Mouse (Mus musculus) ES-E14 (cell line): Measurements from ENCODE around the gene Shld1. TPM values are rescaled to one million over a fixed set of nuclear protein-coding genes. Genes with fewer than 3 reads are reported as not detected.

ENCODE experiments used
- DNase-seq: peaks from one replicate; pipeline ENCODE4 v3.0.0-alpha.2; 2013; ENCODE audit warnings: low read depth, low spot score
- H3K27ac ChIP-seq: 2 replicates; pipeline ENCODE4 v1.5.1; 2012; ENCODE audit warnings: low read depth, mild to moderate bottlenecking, low read length, moderate library complexity, mixed read lengths; ENCODE audit not compliant: poor library complexity, insufficient read depth, severe bottlenecking
- H3K36me3 ChIP-seq: 2 replicates; pipeline ENCODE4 v1.6.1; 2012; ENCODE audit warnings: mild to moderate bottlenecking, low read length, moderate library complexity, mixed read lengths; ENCODE audit not compliant: control insufficient read depth, poor library complexity, insufficient read depth, severe bottlenecking
- H3K4me1 ChIP-seq, 2 experiments: fragments of 150-350 bp in 1 of 2; sonication (generic) in 1 of 2; 2 replicates each; pipeline ENCODE4 v1.6.1; 2012; ENCODE audit warnings: low read length in 2 of 2, mild to moderate bottlenecking in 1 of 2, mixed read lengths in 1 of 2; ENCODE audit not compliant: control insufficient read depth in 2 of 2, insufficient read depth in 2 of 2, poor library complexity in 1 of 2
- H3K4me3 ChIP-seq, 2 experiments: fragments of 150-350 bp in 1 of 2; sonication (generic) in 1 of 2; 2 replicates each; pipeline ENCODE4 v1.5.1; 2012; ENCODE audit warnings: low read length in 2 of 2, low read depth in 1 of 2, mild to moderate bottlenecking in 1 of 2, mixed read lengths in 1 of 2; ENCODE audit not compliant: insufficient read depth in 1 of 2, poor library complexity in 1 of 2, severe bottlenecking in 1 of 2
- H3K9ac ChIP-seq: 2 replicates; pipeline ENCODE4 v1.6.1; 2012; ENCODE audit warnings: low read depth, mild to moderate bottlenecking, low read length, mixed read lengths; ENCODE audit not compliant: poor library complexity, insufficient read depth, severe bottlenecking
- H3K9me3 ChIP-seq: fragments of 150-350 bp; sonication (generic); 2 replicates; pipeline ENCODE4 v1.6.1; 2012; ENCODE audit warnings: low read depth, mild to moderate bottlenecking, low read length; ENCODE audit not compliant: control insufficient read depth, insufficient read depth
- CHD2 ChIP-seq: IDR thresholded peaks from 2 replicates; pipeline ENCODE4 v1.6.1; 2014; ENCODE audit warnings: mild to moderate bottlenecking, low read depth, low read length, inconsistent platforms
- HCFC1 ChIP-seq: IDR thresholded peaks from 2 replicates; pipeline ENCODE4 v1.6.1; 2012; ENCODE audit warnings: low read length, inconsistent platforms, borderline replicate concordance; ENCODE audit not compliant: insufficient read depth
- MAFK ChIP-seq: IDR thresholded peaks from 2 replicates; pipeline ENCODE4 v1.6.1; 2014; ENCODE audit warnings: mild to moderate bottlenecking, low read depth, low read length, inconsistent platforms; ENCODE audit not compliant: insufficient read depth
- ZC3H11A ChIP-seq: IDR thresholded peaks from 2 replicates; pipeline ENCODE4 v1.6.1; 2012; ENCODE audit warnings: low read depth, mild to moderate bottlenecking, inconsistent platforms, low read length, borderline replicate concordance
- ZNF384 ChIP-seq: IDR thresholded peaks from 2 replicates; pipeline ENCODE4 v1.6.1; 2012; ENCODE audit warnings: low read depth, low read length, inconsistent platforms
- in situ Hi-C, 2 experiments: fragments of 600-800 bp; cut with MboI; formaldehyde crosslinking; loops; one replicate each; pipeline ENCODE4 v1.15.1; 2025; ENCODE audit warnings: low sequenced_read_pairs in 2 of 2, inconsistent platforms in 1 of 2; ENCODE audit not compliant: unreplicated experiment in 2 of 2
- total RNA-seq: library from RNA; depleted of rRNA; stranded (reverse); fragments of 300-350 nt; gene quantifications from 2 replicates; pipeline ENCODE4 v1.2.3, GENCODE M21; 2012

Gene Shld1
- total RNA-seq, 1 experiment, result 9.2 TPM

DNA sequence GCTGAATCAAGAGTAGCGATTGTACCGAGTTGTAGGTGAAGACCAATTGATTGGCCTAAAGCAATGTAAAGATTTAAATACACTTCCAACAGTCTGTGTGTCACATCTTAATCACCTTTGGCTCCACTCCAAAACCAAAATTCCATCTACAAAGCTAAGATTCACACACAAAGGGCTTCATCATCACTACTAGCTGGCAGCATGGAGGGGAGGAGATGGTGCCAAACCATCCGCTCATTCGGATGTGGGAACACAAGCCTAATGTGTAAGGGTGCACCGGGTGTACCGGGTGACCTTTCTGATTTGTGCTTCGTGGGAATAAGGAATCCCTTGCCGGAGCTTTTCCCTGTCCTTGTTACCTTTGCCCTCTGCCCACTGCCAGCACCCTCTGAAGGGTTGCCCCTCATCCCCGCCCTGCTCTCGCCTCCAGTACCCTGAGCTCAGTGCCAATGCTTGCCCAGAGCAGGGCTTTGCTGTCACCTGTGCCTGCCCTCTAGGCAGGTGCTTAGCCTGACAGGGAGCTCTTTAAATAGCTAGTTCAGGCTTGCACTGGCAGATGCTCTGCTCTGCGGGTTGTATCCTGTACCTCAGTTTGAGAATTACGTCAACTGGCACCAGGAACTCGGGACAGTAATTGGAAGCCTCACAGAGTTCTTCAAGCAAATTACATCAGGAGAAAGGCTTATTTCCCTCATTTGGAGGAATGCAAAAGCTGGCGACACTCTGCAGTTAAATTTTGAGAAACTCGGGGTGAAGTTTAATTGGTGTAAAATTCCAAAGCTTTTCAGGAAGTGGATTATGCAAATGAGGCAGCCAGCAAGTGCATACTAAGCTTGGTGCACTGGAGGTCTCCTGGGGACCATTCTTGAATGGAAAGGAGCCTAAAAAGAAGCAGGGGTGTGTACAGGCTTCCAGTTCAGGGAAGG lies 64.7 kb downstream of the Shld1 start:
- in situ Hi-C loops, result no loop called here

GRCm38 (mm10) chr2:132752398-132752797 lies 65.7 kb downstream of the Shld1 start:
- no peak overlapping the region for H3K4me3 ChIP-seq
- H3K9ac ChIP-seq, result no peak overlapping the region
- in situ Hi-C loops, result no loop called here
- peaks cover 2% of the 10 kb centered on the region; the same call in 1 of the 2 replicates for H3K36me3 ChIP-seq
- TF ChIP-seq HCFC1, result no peak
- no peak for TF ChIP-seq MAFK
- no peak for TF ChIP-seq ZNF384
- TF ChIP-seq CHD2, result no peak
- TF ChIP-seq ZC3H11A, result no peak
- H3K27ac ChIP-seq, result no peak overlapping the region
- no peak for DNase-seq
- H3K4me1 ChIP-seq, result peaks cover 0 to 2% of the 10 kb centered on the region in 2 experiments; a peak in 1 of 4 replicates
- no peaks in the 10 kb centered on the region for H3K9me3 ChIP-seq

More for the DNA sequence above, 64.7 kb downstream of the Shld1 start:
- H3K9me3 ChIP-seq, result no peaks in the 10 kb centered on the region
- no peak for DNase-seq
- H3K9ac ChIP-seq, result no peak overlapping the region
- H3K4me1 ChIP-seq, result peaks cover 0 to 2% of the 10 kb centered on the region in 2 experiments; a peak in 1 of 4 replicates
- H3K4me3 ChIP-seq, result no peak overlapping the region
- peaks cover 2% of the 10 kb centered on the region; the same call in 1 of the 2 replicates for H3K36me3 ChIP-seq
- H3K27ac ChIP-seq, result no peak overlapping the region
- no peak for TF ChIP-seq HCFC1
- TF ChIP-seq ZC3H11A, result no peak
- no peak for TF ChIP-seq MAFK
- TF ChIP-seq ZNF384, result no peak
- TF ChIP-seq CHD2, result no peak

DNA sequence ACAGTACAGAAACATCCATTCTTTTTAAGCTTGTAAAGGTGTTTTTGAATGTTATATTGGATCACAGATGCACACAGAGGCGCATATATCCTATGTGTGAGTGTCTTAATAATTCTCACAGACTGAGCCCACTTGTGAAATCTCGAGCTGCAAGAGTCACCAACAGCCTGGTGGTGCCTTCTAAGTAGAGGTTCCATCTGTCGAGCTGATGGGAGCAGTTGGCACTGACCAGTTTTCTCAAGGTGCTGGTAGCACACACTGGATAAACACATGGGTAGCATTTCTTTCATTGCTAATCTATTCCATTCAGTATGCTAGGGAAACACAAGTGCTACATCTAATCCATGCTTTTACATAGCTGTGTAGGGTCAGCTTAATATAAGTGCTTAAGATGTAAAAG lies 66.4 kb downstream of the Shld1 start:
- in situ Hi-C loops, result no loop called here
- H3K36me3 ChIP-seq, result peaks cover 2% of the 10 kb centered on the region; the same call in 1 of the 2 replicates
- TF ChIP-seq ZC3H11A (no peak), HCFC1 (no peak), CHD2 (no peak), ZNF384 (no peak), MAFK (no peak)
- no peak overlapping the region for H3K4me3 ChIP-seq
- no peaks in the 10 kb centered on the region for H3K9me3 ChIP-seq
- H3K27ac ChIP-seq, result no peak overlapping the region
- no peak overlapping the region for H3K9ac ChIP-seq
- DNase-seq, result no peak
- peaks cover 0 to 2% of the 10 kb centered on the region in 2 experiments; a peak in 1 of 4 replicates for H3K4me1 ChIP-seq

DNA sequence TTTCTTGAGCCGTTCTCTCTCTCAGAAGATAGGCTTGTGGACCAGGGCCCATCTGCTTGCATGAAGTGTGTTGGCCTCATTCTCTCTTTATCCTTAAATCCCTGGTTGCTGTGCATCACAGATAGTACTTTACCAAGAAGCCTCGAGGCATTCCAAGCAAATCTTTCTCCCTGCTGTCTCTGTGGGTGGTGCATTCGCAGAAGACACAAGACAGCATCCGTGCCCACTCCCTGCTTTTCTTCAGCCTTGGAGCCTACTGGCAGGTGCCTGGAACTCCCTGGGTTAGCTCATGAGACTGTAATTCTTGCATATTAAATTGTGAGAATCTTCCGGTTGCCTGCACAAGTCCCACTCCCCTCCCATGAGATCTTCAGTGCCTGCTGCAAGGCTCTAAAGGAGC lies 71.2 kb downstream of the Shld1 start:
- no peak overlapping the region for H3K4me3 ChIP-seq
- H3K9me3 ChIP-seq, result no peaks in the 10 kb centered on the region
- no peak for DNase-seq
- H3K27ac ChIP-seq, result no peak overlapping the region
- in situ Hi-C loops, result no loop called here
- no peaks in the 10 kb centered on the region for H3K4me1 ChIP-seq
- no peak overlapping the region for H3K9ac ChIP-seq
- no peaks in the 10 kb centered on the region for H3K36me3 ChIP-seq
- no peak for TF ChIP-seq MAFK
- no peak for TF ChIP-seq ZNF384
- no peak for TF ChIP-seq HCFC1
- no peak for TF ChIP-seq CHD2
- no peak for TF ChIP-seq ZC3H11A
